Mouse (Mus musculus) right cerebral cortex, adult 18-20 months (tissue): ENCODE results near the gene Fnip2.

Source experiments
- DNase-seq: peaks from one replicate; pipeline ENCODE4 v3.0.0; 2022; ENCODE audit warnings: mixed read lengths

Fnip2 gene

GRCm38 (mm10) chr3:79410629-79410995 is 157.0 kb downstream of the Fnip2 start:
- no peak for DNase-seq

DNA sequence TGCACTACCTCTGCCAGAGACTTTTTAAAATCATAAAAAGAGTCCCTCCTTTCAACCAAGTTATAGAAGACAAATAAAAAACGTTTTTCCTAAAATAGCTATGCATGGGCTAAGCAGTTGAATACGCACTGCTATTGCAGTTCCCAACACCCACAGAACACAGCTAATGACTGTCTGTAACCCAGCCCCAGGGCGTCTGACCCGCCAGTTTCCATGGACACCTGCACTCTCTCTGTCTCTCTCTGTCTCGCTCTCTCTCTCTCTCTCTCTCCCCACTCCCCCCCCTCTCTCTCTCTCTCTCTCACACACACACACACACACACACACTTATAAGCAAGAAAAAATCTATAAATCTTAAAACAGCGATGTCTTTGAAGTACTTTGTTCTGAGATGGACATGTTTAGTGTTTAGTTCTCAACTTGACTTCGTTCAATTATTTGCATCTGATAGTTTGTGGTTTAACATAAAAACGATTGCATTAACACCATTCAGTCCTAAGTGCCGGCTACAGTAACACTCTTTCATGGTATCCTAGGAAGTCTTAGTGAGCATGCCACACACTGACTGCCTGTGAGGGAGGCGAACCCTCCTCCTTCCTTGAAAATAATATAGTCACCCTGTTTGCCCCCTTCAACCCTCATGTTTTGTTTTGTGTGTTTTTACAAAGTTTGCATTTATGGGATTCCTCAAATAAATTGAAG is 157.5 kb downstream of the Fnip2 start:
- DNase-seq = no peak

- DNase-seq = no peak
These were observed 159.1 kb downstream of the Fnip2 start for GRCm38 (mm10) chr3:79408546-79408945.
